Mouse (Mus musculus): ENCODE measurements at regions not wholly inside any gene's neighbourhood (a gene's known extent, or its start where the extent isn't known, plus 50 kb on each side); places are given as distances from the start of the nearest gene placed in this dataset.

DNA sequence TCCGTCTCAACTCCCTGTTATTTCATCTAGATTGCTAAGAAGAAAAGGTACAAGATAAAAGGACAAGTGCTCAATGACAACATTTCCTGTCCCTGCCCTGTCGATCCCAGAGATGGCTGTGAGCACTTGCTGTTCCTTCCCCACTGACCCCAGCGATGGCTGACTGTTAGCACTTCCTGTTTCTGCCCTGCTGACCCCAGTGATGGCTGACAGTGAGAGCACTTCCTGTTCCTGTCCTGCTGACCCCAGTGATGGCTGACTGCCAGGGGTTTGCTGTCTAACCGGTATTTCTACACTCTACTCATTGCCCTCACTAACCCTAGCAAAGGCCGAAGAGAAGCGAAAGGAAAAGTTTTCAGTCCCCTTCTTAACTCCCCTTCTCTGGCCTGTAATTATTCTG lies 140.3 kb downstream of the Etnk1 start:
- no peaks in the 10 kb centered on the region for H3K27me3 ChIP-seq (replicated peaks)
- H3K27ac ChIP-seq (ENCODE audit: insufficient read depth, low read depth): no peak overlapping the region
- in situ Hi-C loops (cut with MboI; ENCODE audit: low pct_ligation_motif_present, low pct_unique_long_range_greater_than_20kb, low sequenced_read_pairs) (no loop called here), dilution Hi-C loops (cut with MboI; ENCODE audit: extremely low pct_ligation_motif_present, extremely low pct_unique_long_range_greater_than_20kb, low sequenced_read_pairs) (no loop called here)
- H3K79me2 ChIP-seq (replicated peaks; ENCODE audit: control insufficient read depth, extremely low read depth, insufficient read depth, poor library complexity, severe bottlenecking): no peaks in the 10 kb centered on the region
- DNase-seq (ENCODE audit: extremely low read depth): no peak
- no peaks in the 10 kb centered on the region for H3K9me3 ChIP-seq (replicated peaks; ENCODE audit: low read length)
- no peak overlapping the region for H3K4me2 ChIP-seq (ENCODE audit: insufficient read depth, low read depth, poor library complexity, severe bottlenecking)
- no peaks in the 10 kb centered on the region for H3K36me3 ChIP-seq (replicated peaks in 1 of 2; ENCODE audit: control insufficient read depth in 1 of 2, insufficient read depth in 1 of 2, low read length in 1 of 2)
- H3K4me1 ChIP-seq (ENCODE audit: control insufficient read depth in 1 of 2, insufficient read depth in 2 of 2): 0 out of 4 replicates have a peak, but pooled peaks cover 0 to 2% of the 10 kb centered on the region in 2 experiments
- H3K4me3 ChIP-seq (replicated peaks in 1 of 3; ENCODE audit: low read depth in 2 of 3, low read length in 2 of 3, poor library complexity in 1 of 3): no peak overlapping the region
- no peak overlapping the region for H3K9ac ChIP-seq (ENCODE audit: insufficient read depth, low read depth)
- TF ChIP-seq MAX (IDR thresholded peaks at IDR 0.05; ENCODE audit: low read length): no peak
- TF ChIP-seq CTCF (conservative IDR thresholded peaks at IDR 0.05 in 1 of 2, IDR thresholded peaks at IDR 0.05 in 1 of 2; ENCODE audit: low read depth in 2 of 2, low read length in 2 of 2): no peak
- no peak for TF ChIP-seq ZNF384 (IDR thresholded peaks at IDR 0.05; ENCODE audit: low read depth, low read length)
- no peak for TF ChIP-seq MYC (IDR thresholded peaks at IDR 0.05; ENCODE audit: low read depth, low read length)
- TF ChIP-seq ZMIZ1 (IDR thresholded peaks at IDR 0.05; ENCODE audit: low read depth, low read length): no peak
- no peak for TF ChIP-seq NELFE (IDR thresholded peaks at IDR 0.05; ENCODE audit: low read depth, low read length)
- no peak for TF ChIP-seq JUN (IDR thresholded peaks at IDR 0.05; ENCODE audit: insufficient read depth, low read depth, low read length)
- TF ChIP-seq MAFK (IDR thresholded peaks at IDR 0.05; ENCODE audit: insufficient replicate concordance, low read length): no peak

DNA sequence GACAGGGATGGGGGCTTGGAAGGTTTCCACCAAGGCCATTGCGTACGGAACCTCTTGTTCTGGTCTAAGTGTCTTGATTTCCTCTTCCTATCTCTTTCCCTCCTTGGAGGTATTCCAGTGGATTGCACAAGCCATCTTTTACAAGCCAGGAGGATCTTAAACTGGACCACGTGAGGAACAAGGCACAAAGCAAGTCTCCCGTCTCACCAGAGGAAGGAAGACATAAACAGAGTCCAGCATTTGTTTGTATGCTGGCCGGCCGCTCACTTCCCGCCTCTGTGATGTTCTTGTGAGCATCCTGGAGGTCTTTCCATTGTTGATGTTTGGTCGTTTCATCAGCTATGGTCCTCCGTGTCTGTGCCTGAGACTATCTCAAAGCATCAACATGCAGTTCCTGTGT lies 148.8 kb downstream of the Etnk1 start:
- no peaks in the 10 kb centered on the region for H3K27me3 ChIP-seq (replicated peaks)
- no peaks in the 10 kb centered on the region for H3K9me3 ChIP-seq (replicated peaks; ENCODE audit: low read length)
- H3K79me2 ChIP-seq (replicated peaks; ENCODE audit: control insufficient read depth, extremely low read depth, insufficient read depth, poor library complexity, severe bottlenecking): no peaks in the 10 kb centered on the region
- TF ChIP-seq SMC3 (IDR thresholded peaks at IDR 0.05; ENCODE audit: low read depth, low read length) (no peak), KAT2A (IDR thresholded peaks at IDR 0.05; ENCODE audit: insufficient replicate concordance, low read length) (no peak), JUND (conservative IDR thresholded peaks at IDR 0.05; ENCODE audit: low read depth, low read length) (no peak), ZNF384 (IDR thresholded peaks at IDR 0.05; ENCODE audit: low read depth, low read length) (no peak), CHD1 (IDR thresholded peaks at IDR 0.05; ENCODE audit: low read depth, low read length) (no peak), MAFK (IDR thresholded peaks at IDR 0.05; ENCODE audit: insufficient replicate concordance, low read length) (no peak), ZMIZ1 (IDR thresholded peaks at IDR 0.05; ENCODE audit: low read depth, low read length) (no peak), GABPA (IDR thresholded peaks at IDR 0.05; ENCODE audit: insufficient replicate concordance, low read depth, low read length) (no peak), TCF12 (IDR thresholded peaks at IDR 0.05; ENCODE audit: low read depth, low read length) (no peak), USF2 (conservative IDR thresholded peaks at IDR 0.05; ENCODE audit: low read depth, low read length) (no peak), MXI1 (IDR thresholded peaks at IDR 0.05; ENCODE audit: low read depth, low read length) (no peak), POLR2AphosphoS2 (IDR thresholded peaks at IDR 0.05; ENCODE audit: low read depth, low read length) (no peak), ZC3H11A (IDR thresholded peaks at IDR 0.05; ENCODE audit: low read depth, low read length) (no peak)
- dilution Hi-C loops (cut with MboI; ENCODE audit: extremely low pct_ligation_motif_present, extremely low pct_unique_long_range_greater_than_20kb, low sequenced_read_pairs): no loop called here
- H3K4me3 ChIP-seq (replicated peaks in 1 of 3; ENCODE audit: low read depth in 2 of 3, low read length in 2 of 3, poor library complexity in 1 of 3): no peak overlapping the region
- H3K4me2 ChIP-seq (ENCODE audit: insufficient read depth, low read depth, poor library complexity, severe bottlenecking): no peak overlapping the region
- no peak for DNase-seq (ENCODE audit: extremely low read depth)
- H3K4me1 ChIP-seq (ENCODE audit: control insufficient read depth in 1 of 2, insufficient read depth in 2 of 2): no peaks in the 10 kb centered on the region
- no peak overlapping the region for H3K9ac ChIP-seq (ENCODE audit: insufficient read depth, low read depth)
- H3K36me3 ChIP-seq (replicated peaks in 1 of 2; ENCODE audit: control insufficient read depth in 1 of 2, insufficient read depth in 1 of 2, low read length in 1 of 2): no peaks in the 10 kb centered on the region
- in situ Hi-C loops (cut with MboI; ENCODE audit: low pct_ligation_motif_present, low pct_unique_long_range_greater_than_20kb, low sequenced_read_pairs): no loop called here
- H3K27ac ChIP-seq (ENCODE audit: insufficient read depth, low read depth): no peak overlapping the region

Data from CH12.LX (cell line).